In genomic region chr11:82216531-82216930, GRCm38 (mm10) we compare ENCODE assay signal across 24 mouse cellular contexts.
"Had no signal": no experiment of that assay in that cellular context is flagged by ENCODE, and none has a peak within 500 bp of the region (broad histone marks: within the 10 kb centered on the region; RNA-seq: fewer than 3 reads in every experiment).

No protein-coding gene starts in this region.

- DNase-seq: gastrocnemius, adult 2 months; gastrocnemius, postnatal 10 days; gastrocnemius, postnatal 25 days; heart, adult 18-20 months; heart, postnatal 10 days; heart, postnatal 4 days; kidney, adult 18-20 months; kidney, adult 8-10 months; kidney, postnatal 10 days; kidney, postnatal 25 days; layer of hippocampus, adult 9-11 months; layer of hippocampus, postnatal 36 days had no signal

- H3K4me2 ChIP-seq: heart, embryonic 12.5 days; hindbrain, embryonic 12.5 days; hindbrain, embryonic 14.5 days; intestine, embryonic 15.5 days; limb, embryonic 13.5 days; limb, embryonic 15.5 days; liver, embryonic 12.5 days had no signal

- H3K27me3 ChIP-seq: hindbrain, embryonic 12.5 days; limb, embryonic 15.5 days; liver, embryonic 12.5 days had no signal

- H3K4me3 ChIP-seq: gastrocnemius, adult 2 months; heart, embryonic 10.5 days; heart, embryonic 12.5 days; hindbrain, embryonic 10.5 days; hindbrain, embryonic 12.5 days; intestine, embryonic 15.5 days; limb, embryonic 13.5 days; limb, embryonic 15.5 days; liver, embryonic 12.5 days had no signal

- H3K9me3 ChIP-seq: heart, embryonic 10.5 days; heart, embryonic 12.5 days; hindbrain, embryonic 10.5 days; hindbrain, embryonic 12.5 days; intestine, embryonic 15.5 days; limb, embryonic 13.5 days; limb, embryonic 15.5 days; liver, embryonic 12.5 days had no signal

- H3K4me1 ChIP-seq: heart, embryonic 12.5 days; intestine, embryonic 15.5 days; limb, embryonic 13.5 days; limb, embryonic 15.5 days; liver, embryonic 12.5 days had no signal

- ATAC-seq: hindbrain, embryonic 16.5 days; inflammation-experienced regulatory T-cells, adult 6 months; intestine, embryonic 15.5 days; intestine, postnatal 0 days; liver, embryonic 12.5 days had no signal

- H3K27ac ChIP-seq: gastrocnemius, adult 2 months; heart, embryonic 10.5 days; hindbrain, embryonic 10.5 days; hindbrain, embryonic 12.5 days; hindbrain, embryonic 14.5 days; intestine, embryonic 15.5 days; limb, embryonic 13.5 days; limb, embryonic 15.5 days; liver, embryonic 12.5 days had no signal

- H3K36me3 ChIP-seq: heart, embryonic 10.5 days; heart, embryonic 12.5 days; hindbrain, embryonic 10.5 days; hindbrain, embryonic 12.5 days; intestine, embryonic 15.5 days; limb, embryonic 13.5 days; limb, embryonic 15.5 days; liver, embryonic 12.5 days had no signal

- H3K9ac ChIP-seq: heart, embryonic 12.5 days; hindbrain, embryonic 12.5 days; hindbrain, embryonic 14.5 days; intestine, embryonic 15.5 days; limb, embryonic 13.5 days; limb, embryonic 15.5 days; liver, embryonic 12.5 days had no signal
